Mouse (Mus musculus) CH12.LX (cell line): ENCODE measurements around the gene Brd3. TPM values are rescaled to one million over a fixed set of nuclear protein-coding genes. Genes with fewer than 3 reads are reported as not detected.

Source experiments
- DNase-seq: peaks from one replicate; pipeline ENCODE4 v3.0.0-alpha.2; 2013; ENCODE audit errors: extremely low read depth
- H3K27ac ChIP-seq: 2 replicates; pipeline ENCODE4 v1.5.1; 2012; ENCODE audit warnings: low read depth, mild to moderate bottlenecking, control low read depth, moderate library complexity; ENCODE audit not compliant: insufficient read depth
- H3K27me3 ChIP-seq: replicated peaks from 2 replicates; pipeline ENCODE3; 2012; ENCODE audit warnings: inconsistent platforms
- H3K36me3 ChIP-seq, 2 experiments: replicated peaks in 1 of 2; 2 replicates each; pipeline versions ENCODE3 to v1.6.1; 2012; ENCODE audit warnings: inconsistent platforms in 1 of 2, low read length in 1 of 2, mild to moderate bottlenecking in 1 of 2, mixed read lengths in 1 of 2, moderate library complexity in 1 of 2; ENCODE audit not compliant: control insufficient read depth in 1 of 2, insufficient read depth in 1 of 2
- H3K4me1 ChIP-seq, 2 experiments: 2 replicates each; pipeline ENCODE4 v1.6.1; 2012; ENCODE audit warnings: inconsistent platforms in 1 of 2, moderate library complexity in 1 of 2; ENCODE audit not compliant: insufficient read depth in 2 of 2, control insufficient read depth in 1 of 2
- H3K4me2 ChIP-seq: 2 replicates; pipeline ENCODE4 v1.6.1; 2012; ENCODE audit warnings: low read depth, mild to moderate bottlenecking, control low read depth; ENCODE audit not compliant: poor library complexity, insufficient read depth, severe bottlenecking
- H3K4me3 ChIP-seq, 3 experiments: fragments of 150-350 bp in 1 of 3; sonication (generic) in 1 of 3; replicated peaks in 1 of 3; 2 replicates each; pipeline versions ENCODE3 to v1.5.1; 2011 to 2012; ENCODE audit warnings: low read depth in 2 of 3, low read length in 2 of 3, mild to moderate bottlenecking in 2 of 3, moderate library complexity in 2 of 3, control low read depth in 1 of 3, improper control_type of control experiment in 1 of 3, inconsistent platforms in 1 of 3, mixed read lengths in 1 of 3; ENCODE audit not compliant: poor library complexity in 1 of 3
- H3K79me2 ChIP-seq: replicated peaks from 2 replicates; pipeline ENCODE4 v1.6.1; 2012; ENCODE audit warnings: mild to moderate bottlenecking, moderate library complexity; ENCODE audit not compliant: control insufficient read depth, poor library complexity, insufficient read depth, severe bottlenecking; ENCODE audit errors: extremely low read depth
- H3K9ac ChIP-seq: 2 replicates; pipeline ENCODE4 v1.6.1; 2012; ENCODE audit warnings: low read depth, mild to moderate bottlenecking, control low read depth, moderate library complexity; ENCODE audit not compliant: insufficient read depth
- H3K9me3 ChIP-seq: replicated peaks from 2 replicates; pipeline ENCODE3; 2012; ENCODE audit warnings: low read length, inconsistent platforms, mixed read lengths
- BHLHE40 ChIP-seq: IDR thresholded peaks from 2 replicates; pipeline ENCODE4 v1.6.1; 2011; ENCODE audit warnings: mild to moderate bottlenecking, low read depth, low read length, improper control_type of control experiment
- CHD1 ChIP-seq: IDR thresholded peaks from 2 replicates; pipeline ENCODE4 v1.6.1; 2012; ENCODE audit warnings: low read depth, low read length, improper control_type of control experiment, inconsistent platforms
- CHD2 ChIP-seq: IDR thresholded peaks from 2 replicates; pipeline ENCODE4 v1.6.1; 2011; ENCODE audit warnings: low read length, improper control_type of control experiment
- CTCF ChIP-seq, 2 experiments: IDR thresholded peaks in 1 of 2; conservative IDR thresholded peaks in 1 of 2; 2 replicates each; pipeline ENCODE4 v1.5.1; 2011 to 2012; ENCODE audit warnings: low read depth in 2 of 2, low read length in 2 of 2, improper control_type of control experiment in 1 of 2, inconsistent platforms in 1 of 2, mild to moderate bottlenecking in 1 of 2, moderate library complexity in 1 of 2
- ELF1 ChIP-seq: IDR thresholded peaks from 2 replicates; pipeline ENCODE4 v1.6.1; 2014; ENCODE audit warnings: low read depth, mild to moderate bottlenecking, inconsistent platforms, low read length, improper control_type of control experiment
- EP300 ChIP-seq: IDR thresholded peaks from 2 replicates; pipeline ENCODE4 v1.6.1; 2011; ENCODE audit warnings: low read length, improper control_type of control experiment
- ETS1 ChIP-seq: conservative IDR thresholded peaks from 2 replicates; pipeline ENCODE4 v1.6.1; 2012; ENCODE audit warnings: low read depth, mild to moderate bottlenecking, inconsistent platforms, low read length, improper control_type of control experiment, moderate library complexity
- GABPA ChIP-seq: IDR thresholded peaks from 2 replicates; pipeline ENCODE4 v1.6.1; 2012; ENCODE audit warnings: low read depth, low read length, improper control_type of control experiment, inconsistent platforms; ENCODE audit not compliant: insufficient replicate concordance
- HCFC1 ChIP-seq: IDR thresholded peaks from 2 replicates; pipeline ENCODE4 v1.6.1; 2012; ENCODE audit warnings: low read depth, mild to moderate bottlenecking, inconsistent platforms, low read length, improper control_type of control experiment
- IRF4 ChIP-seq: IDR thresholded peaks from 2 replicates; pipeline ENCODE4 v1.6.1; 2014; ENCODE audit warnings: low read depth, mild to moderate bottlenecking, inconsistent platforms, low read length, improper control_type of control experiment
- JUN ChIP-seq: IDR thresholded peaks from 2 replicates; pipeline ENCODE4 v1.6.1; 2011; ENCODE audit warnings: low read depth, mild to moderate bottlenecking, low read length, improper control_type of control experiment, moderate library complexity; ENCODE audit not compliant: insufficient read depth
- JUND ChIP-seq: conservative IDR thresholded peaks from 2 replicates; pipeline ENCODE4 v1.6.1; 2011; ENCODE audit warnings: low read depth, low read length, improper control_type of control experiment
- MAZ ChIP-seq: IDR thresholded peaks from 2 replicates; pipeline ENCODE4 v1.6.1; 2012; ENCODE audit warnings: low read depth, mild to moderate bottlenecking, inconsistent platforms, low read length, improper control_type of control experiment, moderate library complexity
- MXI1 ChIP-seq: IDR thresholded peaks from 2 replicates; pipeline ENCODE4 v1.6.1; 2011; ENCODE audit warnings: mild to moderate bottlenecking, low read depth, low read length, improper control_type of control experiment
- NELFE ChIP-seq: IDR thresholded peaks from 2 replicates; pipeline ENCODE4 v1.6.1; 2011; ENCODE audit warnings: low read depth, low read length, improper control_type of control experiment
- NRF1 ChIP-seq: IDR thresholded peaks from 2 replicates; pipeline ENCODE4 v1.6.1; 2014; ENCODE audit warnings: low read depth, mild to moderate bottlenecking, inconsistent platforms, low read length, improper control_type of control experiment, moderate library complexity
- PAX5 ChIP-seq: IDR thresholded peaks from 2 replicates; pipeline ENCODE4 v1.6.1; 2012; ENCODE audit warnings: low read length, inconsistent platforms, mixed read lengths
- POLR2A ChIP-seq: IDR thresholded peaks from 2 replicates; pipeline ENCODE4 v1.6.1; 2011; ENCODE audit warnings: low read depth, mild to moderate bottlenecking, improper control_type of control experiment, low read length
- POLR2AphosphoS2 ChIP-seq: IDR thresholded peaks from 2 replicates; pipeline ENCODE4 v1.6.1; 2011; ENCODE audit warnings: low read depth, low read length, improper control_type of control experiment
- RAD21 ChIP-seq: IDR thresholded peaks from 2 replicates; pipeline ENCODE4 v1.6.1; 2011; ENCODE audit warnings: low read depth, mild to moderate bottlenecking, low read length, improper control_type of control experiment, moderate library complexity
- RCOR1 ChIP-seq: conservative IDR thresholded peaks from 2 replicates; pipeline ENCODE4 v1.6.1; 2012; ENCODE audit warnings: low read depth, mild to moderate bottlenecking, inconsistent platforms, low read length, improper control_type of control experiment
- SIN3A ChIP-seq: IDR thresholded peaks from 2 replicates; pipeline ENCODE4 v1.6.1; 2012; ENCODE audit warnings: low read length, improper control_type of control experiment, inconsistent platforms
- TBP ChIP-seq: conservative IDR thresholded peaks from 2 replicates; pipeline ENCODE4 v1.6.1; 2011; ENCODE audit warnings: low read depth, low read length, improper control_type of control experiment
- TCF12 ChIP-seq: IDR thresholded peaks from 2 replicates; pipeline ENCODE4 v1.6.1; 2014; ENCODE audit warnings: low read depth, mild to moderate bottlenecking, inconsistent platforms, low read length, improper control_type of control experiment
- UBTF ChIP-seq: IDR thresholded peaks from 2 replicates; pipeline ENCODE4 v1.6.1; 2012; ENCODE audit warnings: low read depth, mild to moderate bottlenecking, inconsistent platforms, low read length, improper control_type of control experiment, moderate library complexity
- USF2 ChIP-seq: conservative IDR thresholded peaks from 2 replicates; pipeline ENCODE4 v1.6.1; 2011; ENCODE audit warnings: low read depth, low read length, improper control_type of control experiment
- ZKSCAN1 ChIP-seq: IDR thresholded peaks from 2 replicates; pipeline ENCODE4 v1.6.1; 2012; ENCODE audit warnings: low read depth, inconsistent platforms, low read length, improper control_type of control experiment, borderline replicate concordance
- ZMIZ1 ChIP-seq: IDR thresholded peaks from 2 replicates; pipeline ENCODE4 v1.6.1; 2012; ENCODE audit warnings: low read depth, mild to moderate bottlenecking, inconsistent platforms, low read length, improper control_type of control experiment
- ZNF384 ChIP-seq: IDR thresholded peaks from 2 replicates; pipeline ENCODE4 v1.6.1; 2012; ENCODE audit warnings: low read depth, low read length, improper control_type of control experiment, inconsistent platforms
- dilution Hi-C: fragments of 300-500 bp; cut with MboI; formaldehyde crosslinking; loops from 2 replicates; pipeline ENCODE4 v1.14.3; 2020; ENCODE audit warnings: low sequenced_read_pairs; ENCODE audit not compliant: extremely low pct_unique_long_range_greater_than_20kb, extremely low pct_ligation_motif_present
- in situ Hi-C: fragments of 300-500 bp; cut with MboI; formaldehyde crosslinking; loops from 3 replicates; pipeline ENCODE4 v1.14.3; 2019; ENCODE audit warnings: low sequenced_read_pairs, low pct_ligation_motif_present, low pct_unique_long_range_greater_than_20kb, mixed read lengths
- polyA plus RNA-seq: library from polyadenylated mRNA; unstranded; fragments of >175 nt; gene quantifications from 2 replicates; pipeline ENCODE4 v1.2.1, GENCODE M21; 2012; ENCODE audit warnings: low read depth; ENCODE audit not compliant: insufficient read length
- total RNA-seq, 2 experiments: library from RNA; depleted of rRNA; stranded (reverse); fragments of 300-350 nt in 1 of 2; fragments of >200 nt in 1 of 2; gene quantifications; 2 replicates each; pipeline ENCODE4 v1.2.3; 2012 to 2014

Brd3 gene
- total and polyA plus RNA-seq, 3 experiments = 2.5 to 17.1 (median 6.6) TPM

DNA sequence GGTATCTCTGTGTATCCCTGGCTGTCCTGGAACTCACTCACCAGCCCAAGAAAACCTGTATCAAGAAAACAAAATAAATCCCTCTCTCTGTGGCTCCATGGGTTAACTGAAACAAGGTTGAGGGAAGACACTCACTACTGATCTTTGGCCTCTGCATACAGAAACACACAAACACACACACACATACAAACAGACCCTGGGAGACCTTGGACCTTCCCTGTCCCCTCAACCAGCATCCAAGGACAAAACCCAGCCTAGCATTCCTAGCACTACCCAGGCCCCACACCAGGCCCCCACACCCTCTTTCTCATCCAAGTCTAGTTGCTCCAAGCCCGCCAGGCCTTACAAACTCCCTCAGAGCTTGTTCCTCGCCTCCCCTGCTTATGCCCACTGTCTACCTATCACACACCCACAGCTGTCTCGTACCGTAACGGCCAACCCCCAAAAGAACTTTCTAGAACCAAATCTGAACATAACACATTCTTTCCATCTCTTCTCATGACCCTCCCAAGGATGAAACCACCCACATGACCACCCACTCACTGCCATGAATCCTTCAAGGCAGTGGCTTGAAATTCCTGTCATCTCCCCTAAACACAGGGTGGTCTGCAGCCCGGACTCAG, 96.8 kb downstream of the Brd3 start:
- peak overlapping the region; percentile 83 for H3K9ac ChIP-seq
- no peak for DNase-seq
- dilution Hi-C loops = no loop called here

DNA sequence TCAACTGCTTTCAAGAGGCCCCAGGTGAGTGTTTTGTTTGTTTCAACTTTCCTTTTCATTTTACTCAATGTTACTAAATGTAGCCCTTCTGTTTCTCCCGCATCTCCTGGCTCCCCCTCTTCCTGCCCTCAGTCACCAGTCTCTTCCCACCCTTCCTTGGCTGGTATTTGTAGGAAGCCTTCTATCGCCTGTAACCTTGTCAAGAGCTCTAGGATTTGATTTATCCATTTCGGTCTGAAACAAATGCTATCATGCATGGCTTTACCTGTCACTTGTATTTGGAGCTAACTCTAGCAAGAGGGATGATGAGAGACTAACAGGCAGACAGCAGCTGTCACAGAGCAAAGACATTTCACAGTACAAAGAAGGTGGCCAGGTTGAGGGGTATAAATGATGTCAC, 99.3 kb downstream of the Brd3 start:
- DNase-seq = no peak
- Histone ChIP-seq H3K27me3 (no peaks in the 10 kb centered on the region), H3K27ac (peak overlapping the region; percentile 92), H3K4me2 (peak overlapping the region; percentile 76), H3K9me3 (no peaks in the 10 kb centered on the region), H3K4me1 (peaks cover 32 to 71% of the 10 kb centered on the region in 2 experiments), H3K36me3 (peaks cover 0 to 17% of the 10 kb centered on the region in 2 experiments), H3K9ac (peak overlapping the region; percentile 67; the same call in 1 of the 2 replicates), H3K4me3 (peak overlapping the region; percentile 2 to 58 (median 51)), H3K79me2 (peaks cover 76% of the 10 kb centered on the region)
- 0 out of 2 replicates have a peak, but pooled peaks have one; percentile 17 for TF ChIP-seq IRF4
- TF ChIP-seq USF2 = no peak
- TF ChIP-seq JUN = no peak
- TF ChIP-seq ZMIZ1 = 0 out of 2 replicates have a peak, but pooled peaks have one; percentile 36
- no peak for TF ChIP-seq CTCF (conservative IDR thresholded peaks at IDR 0.05 in 1 of 2, IDR thresholded peaks at IDR 0.05 in 1 of 2; ENCODE audit: low read depth in 2 of 2, low read length in 2 of 2)
- TF ChIP-seq NELFE = no peak
- TF ChIP-seq BHLHE40 = no peak
- no peak for TF ChIP-seq PAX5
- TF ChIP-seq ZKSCAN1 = no peak
- no peak for TF ChIP-seq RCOR1
- peak; percentile 50; the same call in 1 of the 2 replicates for TF ChIP-seq CHD1
- TF ChIP-seq ETS1 = no peak
- no peak for TF ChIP-seq ELF1
- TF ChIP-seq MXI1 = peak; percentile 51; the same call in 1 of the 2 replicates
- TF ChIP-seq RAD21 = no peak
- TF ChIP-seq JUND = no peak
- no peak for TF ChIP-seq NRF1
- no peak for TF ChIP-seq SIN3A
- TF ChIP-seq TCF12 = no peak; the same call in 1 of the 2 replicates
- TF ChIP-seq MAZ = no peak
- 0 out of 2 replicates have a peak, but pooled peaks have one; percentile 7 for TF ChIP-seq EP300
- no peak for TF ChIP-seq GABPA
- TF ChIP-seq POLR2A = no peak
- no peak for TF ChIP-seq CHD2
- TF ChIP-seq HCFC1 = no peak
- TF ChIP-seq ZNF384 = no peak
- no peak for TF ChIP-seq POLR2AphosphoS2
- TF ChIP-seq UBTF = no peak
- in situ Hi-C loops (no loop called here), dilution Hi-C loops (no loop called here)

More for the DNA sequence above, 96.8 kb downstream of the Brd3 start:
- in situ Hi-C loops = no loop called here
- Histone ChIP-seq H3K9me3 (no peaks in the 10 kb centered on the region), H3K79me2 (peaks cover 85% of the 10 kb centered on the region), H3K4me2 (peak overlapping the region; percentile 76), H3K36me3 (peaks cover 0 to 17% of the 10 kb centered on the region in 2 experiments), H3K27ac (peak overlapping the region; percentile 98), H3K27me3 (no peaks in the 10 kb centered on the region), H3K4me3 (peak overlapping the region; percentile 61 to 65 (median 63)), H3K4me1 (peaks cover 35 to 72% of the 10 kb centered on the region in 2 experiments)
- TF ChIP-seq BHLHE40 = no peak; the same call in 1 of the 2 replicates
- peak; percentile 26; the same call in 1 of the 2 replicates for TF ChIP-seq ETS1
- TF ChIP-seq JUN = no peak
- TF ChIP-seq TBP = no peak
- 0 out of 2 replicates have a peak, but pooled peaks have one; percentile 24 for TF ChIP-seq UBTF
